Mouse (Mus musculus) CH12.LX (cell line): ENCODE results near the gene Nepro. TPM values are rescaled to one million over a fixed set of nuclear protein-coding genes. Genes with fewer than 3 reads are reported as not detected.
A peak's percentile ranks its signal among the peaks of the same experiment; 100 is the strongest.

ENCODE experiments used
- DNase-seq: peaks from one replicate; pipeline ENCODE4 v3.0.0-alpha.2; 2013; ENCODE audit errors: extremely low read depth
- H3K27ac ChIP-seq: 2 replicates; pipeline ENCODE4 v1.5.1; 2012; ENCODE audit warnings: low read depth, mild to moderate bottlenecking, control low read depth, moderate library complexity; ENCODE audit not compliant: insufficient read depth
- H3K27me3 ChIP-seq: replicated peaks from 2 replicates; pipeline ENCODE3; 2012; ENCODE audit warnings: inconsistent platforms
- H3K36me3 ChIP-seq, 2 experiments: replicated peaks in 1 of 2; 2 replicates each; pipeline versions ENCODE3 to v1.6.1; 2012; ENCODE audit warnings: inconsistent platforms in 1 of 2, low read length in 1 of 2, mild to moderate bottlenecking in 1 of 2, mixed read lengths in 1 of 2, moderate library complexity in 1 of 2; ENCODE audit not compliant: control insufficient read depth in 1 of 2, insufficient read depth in 1 of 2
- H3K4me1 ChIP-seq, 2 experiments: 2 replicates each; pipeline ENCODE4 v1.6.1; 2012; ENCODE audit warnings: inconsistent platforms in 1 of 2, moderate library complexity in 1 of 2; ENCODE audit not compliant: insufficient read depth in 2 of 2, control insufficient read depth in 1 of 2
- H3K4me2 ChIP-seq: 2 replicates; pipeline ENCODE4 v1.6.1; 2012; ENCODE audit warnings: low read depth, mild to moderate bottlenecking, control low read depth; ENCODE audit not compliant: poor library complexity, insufficient read depth, severe bottlenecking
- H3K4me3 ChIP-seq, 3 experiments: fragments of 150-350 bp in 1 of 3; sonication (generic) in 1 of 3; replicated peaks in 1 of 3; 2 replicates each; pipeline versions ENCODE3 to v1.5.1; 2011 to 2012; ENCODE audit warnings: low read depth in 2 of 3, low read length in 2 of 3, mild to moderate bottlenecking in 2 of 3, moderate library complexity in 2 of 3, control low read depth in 1 of 3, improper control_type of control experiment in 1 of 3, inconsistent platforms in 1 of 3, mixed read lengths in 1 of 3; ENCODE audit not compliant: poor library complexity in 1 of 3
- H3K79me2 ChIP-seq: replicated peaks from 2 replicates; pipeline ENCODE4 v1.6.1; 2012; ENCODE audit warnings: mild to moderate bottlenecking, moderate library complexity; ENCODE audit not compliant: control insufficient read depth, poor library complexity, insufficient read depth, severe bottlenecking; ENCODE audit errors: extremely low read depth
- H3K9ac ChIP-seq: 2 replicates; pipeline ENCODE4 v1.6.1; 2012; ENCODE audit warnings: low read depth, mild to moderate bottlenecking, control low read depth, moderate library complexity; ENCODE audit not compliant: insufficient read depth
- H3K9me3 ChIP-seq: replicated peaks from 2 replicates; pipeline ENCODE3; 2012; ENCODE audit warnings: low read length, inconsistent platforms, mixed read lengths
- CTCF ChIP-seq, 2 experiments: IDR thresholded peaks in 1 of 2; conservative IDR thresholded peaks in 1 of 2; 2 replicates each; pipeline ENCODE4 v1.5.1; 2011 to 2012; ENCODE audit warnings: low read depth in 2 of 2, low read length in 2 of 2, improper control_type of control experiment in 1 of 2, inconsistent platforms in 1 of 2, mild to moderate bottlenecking in 1 of 2, moderate library complexity in 1 of 2
- E2F4 ChIP-seq: IDR thresholded peaks from 2 replicates; pipeline ENCODE4 v1.6.1; 2011; ENCODE audit warnings: low read depth, low read length, improper control_type of control experiment; ENCODE audit not compliant: insufficient replicate concordance
- ELF1 ChIP-seq: IDR thresholded peaks from 2 replicates; pipeline ENCODE4 v1.6.1; 2014; ENCODE audit warnings: low read depth, mild to moderate bottlenecking, inconsistent platforms, low read length, improper control_type of control experiment
- EP300 ChIP-seq: IDR thresholded peaks from 2 replicates; pipeline ENCODE4 v1.6.1; 2011; ENCODE audit warnings: low read length, improper control_type of control experiment
- GABPA ChIP-seq: IDR thresholded peaks from 2 replicates; pipeline ENCODE4 v1.6.1; 2012; ENCODE audit warnings: low read depth, low read length, improper control_type of control experiment, inconsistent platforms; ENCODE audit not compliant: insufficient replicate concordance
- HCFC1 ChIP-seq: IDR thresholded peaks from 2 replicates; pipeline ENCODE4 v1.6.1; 2012; ENCODE audit warnings: low read depth, mild to moderate bottlenecking, inconsistent platforms, low read length, improper control_type of control experiment
- IRF4 ChIP-seq: IDR thresholded peaks from 2 replicates; pipeline ENCODE4 v1.6.1; 2014; ENCODE audit warnings: low read depth, mild to moderate bottlenecking, inconsistent platforms, low read length, improper control_type of control experiment
- MAFK ChIP-seq: IDR thresholded peaks from 2 replicates; pipeline ENCODE4 v1.6.1; 2011; ENCODE audit warnings: low read length, improper control_type of control experiment; ENCODE audit not compliant: insufficient replicate concordance
- MAZ ChIP-seq: IDR thresholded peaks from 2 replicates; pipeline ENCODE4 v1.6.1; 2012; ENCODE audit warnings: low read depth, mild to moderate bottlenecking, inconsistent platforms, low read length, improper control_type of control experiment, moderate library complexity
- MEF2A ChIP-seq: IDR thresholded peaks from 2 replicates; pipeline ENCODE4 v1.6.1; 2014; ENCODE audit warnings: low read depth, mild to moderate bottlenecking, inconsistent platforms, low read length, improper control_type of control experiment, borderline replicate concordance
- MXI1 ChIP-seq: IDR thresholded peaks from 2 replicates; pipeline ENCODE4 v1.6.1; 2011; ENCODE audit warnings: mild to moderate bottlenecking, low read depth, low read length, improper control_type of control experiment
- MYC ChIP-seq: IDR thresholded peaks from 2 replicates; pipeline ENCODE4 v1.6.1; 2011; ENCODE audit warnings: low read depth, mild to moderate bottlenecking, improper control_type of control experiment, low read length
- NELFE ChIP-seq: IDR thresholded peaks from 2 replicates; pipeline ENCODE4 v1.6.1; 2011; ENCODE audit warnings: low read depth, low read length, improper control_type of control experiment
- NRF1 ChIP-seq: IDR thresholded peaks from 2 replicates; pipeline ENCODE4 v1.6.1; 2014; ENCODE audit warnings: low read depth, mild to moderate bottlenecking, inconsistent platforms, low read length, improper control_type of control experiment, moderate library complexity
- POLR2A ChIP-seq: IDR thresholded peaks from 2 replicates; pipeline ENCODE4 v1.6.1; 2011; ENCODE audit warnings: low read depth, mild to moderate bottlenecking, improper control_type of control experiment, low read length
- POLR2AphosphoS2 ChIP-seq: IDR thresholded peaks from 2 replicates; pipeline ENCODE4 v1.6.1; 2011; ENCODE audit warnings: low read depth, low read length, improper control_type of control experiment
- RAD21 ChIP-seq: IDR thresholded peaks from 2 replicates; pipeline ENCODE4 v1.6.1; 2011; ENCODE audit warnings: low read depth, mild to moderate bottlenecking, low read length, improper control_type of control experiment, moderate library complexity
- RCOR1 ChIP-seq: conservative IDR thresholded peaks from 2 replicates; pipeline ENCODE4 v1.6.1; 2012; ENCODE audit warnings: low read depth, mild to moderate bottlenecking, inconsistent platforms, low read length, improper control_type of control experiment
- SMC3 ChIP-seq: IDR thresholded peaks from 2 replicates; pipeline ENCODE4 v1.6.1; 2011; ENCODE audit warnings: low read depth, low read length, improper control_type of control experiment
- TCF12 ChIP-seq: IDR thresholded peaks from 2 replicates; pipeline ENCODE4 v1.6.1; 2014; ENCODE audit warnings: low read depth, mild to moderate bottlenecking, inconsistent platforms, low read length, improper control_type of control experiment
- USF1 ChIP-seq: IDR thresholded peaks from 2 replicates; pipeline ENCODE4 v1.6.1; 2014; ENCODE audit warnings: low read depth, mild to moderate bottlenecking, inconsistent platforms, low read length, improper control_type of control experiment
- USF2 ChIP-seq: conservative IDR thresholded peaks from 2 replicates; pipeline ENCODE4 v1.6.1; 2011; ENCODE audit warnings: low read depth, low read length, improper control_type of control experiment
- ZC3H11A ChIP-seq: IDR thresholded peaks from 2 replicates; pipeline ENCODE4 v1.6.1; 2012; ENCODE audit warnings: low read depth, mild to moderate bottlenecking, inconsistent platforms, low read length, improper control_type of control experiment
- ZKSCAN1 ChIP-seq: IDR thresholded peaks from 2 replicates; pipeline ENCODE4 v1.6.1; 2012; ENCODE audit warnings: low read depth, inconsistent platforms, low read length, improper control_type of control experiment, borderline replicate concordance
- ZMIZ1 ChIP-seq: IDR thresholded peaks from 2 replicates; pipeline ENCODE4 v1.6.1; 2012; ENCODE audit warnings: low read depth, mild to moderate bottlenecking, inconsistent platforms, low read length, improper control_type of control experiment
- dilution Hi-C: fragments of 300-500 bp; cut with MboI; formaldehyde crosslinking; loops from 2 replicates; pipeline ENCODE4 v1.14.3; 2020; ENCODE audit warnings: low sequenced_read_pairs; ENCODE audit not compliant: extremely low pct_unique_long_range_greater_than_20kb, extremely low pct_ligation_motif_present
- in situ Hi-C: fragments of 300-500 bp; cut with MboI; formaldehyde crosslinking; loops from 3 replicates; pipeline ENCODE4 v1.14.3; 2019; ENCODE audit warnings: low sequenced_read_pairs, low pct_ligation_motif_present, low pct_unique_long_range_greater_than_20kb, mixed read lengths
- polyA plus RNA-seq: library from polyadenylated mRNA; unstranded; fragments of >175 nt; gene quantifications from 2 replicates; pipeline ENCODE4 v1.2.1, GENCODE M21; 2012; ENCODE audit warnings: low read depth; ENCODE audit not compliant: insufficient read length
- total RNA-seq, 2 experiments: library from RNA; depleted of rRNA; stranded (reverse); fragments of 300-350 nt in 1 of 2; fragments of >200 nt in 1 of 2; gene quantifications; 2 replicates each; pipeline ENCODE4 v1.2.3; 2012 to 2014

Nepro gene
- total and polyA plus RNA-seq, 3 experiments: 14.0 to 35.4 (median 34.5) TPM

- no peak for TF ChIP-seq MAZ
- TF ChIP-seq RAD21: peak; percentile 58
- TF ChIP-seq POLR2AphosphoS2: no peak
- no peak for TF ChIP-seq ZMIZ1
- TF ChIP-seq USF1: no peak
- peak; percentile 49 to 66; a peak in 3 of 4 replicates for TF ChIP-seq CTCF (conservative IDR thresholded peaks at IDR 0.05 in 1 of 2, IDR thresholded peaks at IDR 0.05 in 1 of 2; ENCODE audit: low read depth in 2 of 2, low read length in 2 of 2)
- TF ChIP-seq MXI1: no peak
- 0 out of 2 replicates have a peak, but pooled peaks have one; percentile 9 for TF ChIP-seq ZC3H11A
- no peak for TF ChIP-seq USF2
- peak; percentile 61 for TF ChIP-seq SMC3
- TF ChIP-seq NRF1: no peak
- TF ChIP-seq ZKSCAN1: no peak
- no peak for TF ChIP-seq HCFC1
- no peak for TF ChIP-seq ELF1
- TF ChIP-seq IRF4: no peak
- TF ChIP-seq MAFK: no peak
- no peak for TF ChIP-seq NELFE
- TF ChIP-seq MEF2A: no peak
- TF ChIP-seq EP300: no peak
- no peak for TF ChIP-seq MYC
- no peak for TF ChIP-seq TCF12
- no peak for TF ChIP-seq RCOR1
- no peak for TF ChIP-seq E2F4
- no peak for TF ChIP-seq GABPA
- TF ChIP-seq POLR2A: no peak
- TF ChIP-seq, all 38 proteins: peak for 4
- H3K4me2 ChIP-seq: no peak overlapping the region
- DNase-seq: peak; percentile 31
- peaks cover 1% of the 10 kb centered on the region for H3K27me3 ChIP-seq
- dilution Hi-C loops: no loop called here
- H3K79me2 ChIP-seq: no peaks in the 10 kb centered on the region
- H3K4me3 ChIP-seq: no peak overlapping the region
- no peaks in the 10 kb centered on the region for H3K9me3 ChIP-seq
- no peak overlapping the region for H3K9ac ChIP-seq
- in situ Hi-C loops: no loop called here
- no peaks in the 10 kb centered on the region for H3K36me3 ChIP-seq
- H3K4me1 ChIP-seq: no peaks in the 10 kb centered on the region
- no peak overlapping the region for H3K27ac ChIP-seq
Measured at GRCm38 (mm10) chr16:44693695-44694094, 30.4 kb upstream of the Nepro start.
